Mouse (Mus musculus) activated CD4-positive, CD25-positive, alpha-beta regulatory T cell, adult 4 months (primary cell): ENCODE measurements around the gene Trdmt1. TPM values are rescaled to one million over a fixed set of nuclear protein-coding genes. Genes with fewer than 3 reads are reported as not detected.

Source experiments
- ATAC-seq: one replicate; pipeline ENCODE4 v1.8.0; 2017
- polyA plus RNA-seq, 2 experiments: library from polyadenylated mRNA; unstranded; fragments of 100-300 nt; shearing (Covaris generic); gene quantifications; one replicate each; pipeline ENCODE4 v1.2.1; 2017

Gene Trdmt1
- polyA plus RNA-seq, 2 experiments from 2014 or later, result 16.2 to 17.0 TPM

GRCm38 (mm10) chr2:13492927-13493326 is 51.5 kb downstream of the Trdmt1 start:
- peak; percentile 83 for ATAC-seq

DNA sequence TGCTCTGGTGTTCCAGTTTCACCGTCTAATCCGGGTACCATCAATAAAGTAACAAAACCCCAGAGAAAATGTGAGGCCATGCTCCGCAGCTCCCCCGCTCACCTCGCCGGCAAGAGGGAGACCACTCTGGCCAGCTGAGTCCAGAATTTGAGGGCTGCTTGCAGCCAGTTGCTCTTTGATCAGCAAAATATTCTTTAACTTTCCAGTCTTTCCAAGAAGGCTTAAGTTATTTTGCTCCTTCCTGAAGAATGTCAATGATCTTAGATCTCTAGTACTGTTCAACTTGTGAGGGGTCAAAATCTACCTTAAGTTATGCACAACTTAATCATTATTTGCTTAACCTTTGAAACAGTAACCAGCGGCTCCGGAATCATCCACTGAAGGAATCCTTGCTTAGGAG is 52.7 kb downstream of the Trdmt1 start, which contains the start of gene Cubn:
Gene Cubn, minus strand, starts transcription at position 80 of the 400 bp plus-strand sequence.
- ATAC-seq, result no peak

GRCm38 (mm10) chr2:13490480-13490879 is 54.0 kb downstream of the Trdmt1 start:
- ATAC-seq, result no peak

- ATAC-seq, result no peak
These were observed 58.0 kb downstream of the Trdmt1 start for GRCm38 (mm10) chr2:13486470-13486869.

GRCm38 (mm10) chr2:13484566-13484965 is 59.9 kb downstream of the Trdmt1 start:
- ATAC-seq, result no peak

DNA sequence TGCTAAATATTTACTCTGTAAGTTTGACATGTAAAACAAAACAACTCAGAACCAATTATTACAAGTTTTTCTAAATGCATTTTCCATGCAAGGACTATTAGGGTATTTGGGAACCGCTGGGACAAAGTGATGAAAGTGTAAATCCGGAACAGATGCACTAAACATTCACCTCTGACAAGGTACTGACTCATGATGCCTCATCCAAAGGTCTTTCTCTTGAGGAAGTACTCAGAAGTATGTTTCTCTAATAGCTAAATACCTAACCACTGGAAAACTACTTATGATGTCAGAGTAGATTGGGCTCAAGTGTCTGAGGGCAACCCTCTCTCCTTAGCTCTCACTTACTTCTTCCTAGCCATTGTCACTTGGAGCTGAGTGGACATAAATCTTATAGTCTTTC is 63.7 kb downstream of the Trdmt1 start:
- ATAC-seq, result no peak

DNA sequence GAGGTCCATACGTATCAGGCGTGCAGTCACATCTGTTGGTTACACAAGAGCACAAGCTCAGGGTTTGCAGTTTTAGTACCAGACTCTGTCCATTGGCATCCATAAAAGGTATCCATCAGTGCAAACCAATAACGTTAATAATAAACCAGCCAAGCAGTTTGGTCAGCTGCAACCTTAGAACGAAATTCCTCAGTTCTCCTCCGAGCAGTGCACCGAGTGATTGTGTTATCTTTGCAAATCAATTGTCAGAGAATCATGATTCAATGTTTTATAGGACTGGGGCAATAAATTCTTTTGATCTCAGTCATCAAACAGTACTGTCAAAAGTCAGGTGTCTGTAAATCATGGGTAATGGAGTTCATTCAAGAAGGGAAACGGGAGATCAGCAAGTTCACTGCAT is 65.3 kb downstream of the Trdmt1 start:
- ATAC-seq, result no peak

- no peak for ATAC-seq
These were observed 74.4 kb downstream of the Trdmt1 start for GRCm38 (mm10) chr2:13470108-13470507.

- no peak for ATAC-seq
These were observed 74.8 kb downstream of the Trdmt1 start for GRCm38 (mm10) chr2:13469641-13470040.

- ATAC-seq, result no peak
These were observed 77.8 kb downstream of the Trdmt1 start for GRCm38 (mm10) chr2:13466685-13467084.

Other genes starting within 250 kb of the Trdmt1 start
- gene Cubn, start 52.9 kb downstream of the Trdmt1 start, polyA plus RNA-seq, result under 1 TPM; 0.05 to 0.15 TPM
- gene Vim, start 29.3 kb upstream of the Trdmt1 start, polyA plus RNA-seq, result 100 to 1,000 TPM; 703 to 754 TPM
- 1 to 10 TPM; 8.1 to 9.7 TPM for gene St8sia6, start 249.4 kb upstream of the Trdmt1 start, polyA plus RNA-seq